Mouse (Mus musculus): ENCODE results near the gene Gsta3. TPM values are rescaled to one million over a fixed set of nuclear protein-coding genes. Genes with fewer than 3 reads are reported as not detected.

Gsta3 gene
- polyA plus RNA-seq, 1 experiment: 112 TPM

GRCm38 (mm10) chr1:21299826-21300225, 59.4 kb downstream of the Gsta3 start:
- DNase-seq (ENCODE audit: low spot score): no peak

GRCm38 (mm10) chr1:21301686-21302085, 61.3 kb downstream of the Gsta3 start:
- DNase-seq (ENCODE audit: low spot score): no peak

GRCm38 (mm10) chr1:21304174-21304573, 63.8 kb downstream of the Gsta3 start:
- no peak for DNase-seq (ENCODE audit: low spot score)

- no peak for DNase-seq (ENCODE audit: low spot score)
These were observed 64.3 kb downstream of the Gsta3 start for GRCm38 (mm10) chr1:21304646-21305045.

- DNase-seq (ENCODE audit: low spot score): no peak
These were observed 65.1 kb downstream of the Gsta3 start for GRCm38 (mm10) chr1:21305443-21305842.

- DNase-seq (ENCODE audit: low spot score): no peak
These were observed 73.9 kb downstream of the Gsta3 start for GRCm38 (mm10) chr1:21314336-21314735.

Other genes starting within 250 kb of the Gsta3 start
- 9.6 and 9.9 TPM in 2 replicates for gene Tram2, start 161.4 kb upstream of the Gsta3 start, polyA plus RNA-seq (2012; rRNA removed)
- gene Tmem14a, start 22.0 kb upstream of the Gsta3 start, polyA plus RNA-seq (2012; rRNA removed): 19.3 and 23.9 TPM in 2 replicates
- 0.15 TPM in 2 replicates for gene Khdc1a, start 109.1 kb downstream of the Gsta3 start, polyA plus RNA-seq (2012; rRNA removed)
- gene Khdc1c, start 127.7 kb downstream of the Gsta3 start, polyA plus RNA-seq (2012; rRNA removed): 0.03 and 0.04 TPM in 2 replicates
- not detected in 2 replicates for gene Khdc1b, start 143.0 kb downstream of the Gsta3 start, polyA plus RNA-seq (2012; rRNA removed)

Measured in urinary bladder, adult 2 months (tissue).